Mouse (Mus musculus): Measurements from ENCODE around the gene Ccdc36. TPM values are rescaled to one million over a fixed set of nuclear protein-coding genes. Genes with fewer than 3 reads are reported as not detected.
A peak's percentile ranks its signal among the peaks of the same experiment; 100 is the strongest.

Ccdc36 gene
- polyA plus RNA-seq, 1 experiment from 2014 or later = 0.57 TPM

DNA sequence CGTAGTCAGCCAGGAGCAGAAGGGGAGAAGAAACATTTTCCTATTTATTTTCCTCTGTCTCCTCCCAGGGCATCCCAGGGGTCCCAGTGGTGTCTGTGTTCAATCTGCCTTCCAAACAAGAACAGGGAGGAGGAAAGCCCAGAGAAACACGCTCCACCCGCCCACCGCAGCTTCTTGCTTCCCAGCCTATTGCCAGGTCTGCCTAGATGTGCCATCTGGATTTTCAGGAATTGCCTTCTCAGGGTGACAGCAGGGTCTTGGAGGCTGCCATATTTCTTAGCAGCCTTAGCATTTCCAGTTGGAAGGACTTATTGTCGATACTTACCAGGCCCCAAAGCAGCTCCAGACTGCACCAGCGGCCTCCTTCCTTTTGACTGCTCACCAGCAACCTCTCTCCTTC is 10.9 kb upstream of the Ccdc36 start:
- Histone ChIP-seq H3K4me3 (no peak overlapping the region), H3K27me3 (ENCODE audit: poor library complexity, severe bottlenecking) (no peaks in the 10 kb centered on the region), H3K4me1 (peaks cover 6% of the 10 kb centered on the region; the same call in 1 of the 2 replicates), H3K9me3 (no peaks in the 10 kb centered on the region), H3K27ac (no peak overlapping the region), H3K36me3 (replicated peaks) (no peaks in the 10 kb centered on the region)
- no peak for DNase-seq (ENCODE audit: extremely low spot score, low spot score)
- 83% methylated on average over 6 of the region's 6 CpGs for WGBS

DNA sequence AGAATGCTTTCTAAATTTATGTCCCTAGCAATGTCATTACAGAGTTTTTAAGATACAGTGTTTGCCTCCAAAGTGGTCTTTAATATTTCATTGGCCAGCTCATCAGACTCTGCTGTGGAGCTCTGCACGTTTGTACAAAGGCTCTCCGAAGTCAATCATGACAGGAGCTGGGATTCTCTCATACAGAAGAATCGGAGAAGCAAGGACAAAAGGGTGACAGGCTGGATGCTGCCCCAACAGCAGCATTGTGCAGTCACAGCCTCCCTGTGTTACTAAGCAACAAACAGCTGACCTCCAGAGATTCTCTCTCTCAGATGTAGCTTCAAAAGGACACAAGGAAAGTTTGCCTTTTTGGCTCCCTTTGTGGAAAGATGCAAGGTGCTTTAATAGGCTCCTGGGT is 7.9 kb upstream of the Ccdc36 start, which contains the start of gene BC048562:
Gene BC048562 (plus strand): TSS at position 301 of the 400 bp plus-strand sequence.
- Histone ChIP-seq H3K27me3 (ENCODE audit: poor library complexity, severe bottlenecking) (no peaks in the 10 kb centered on the region), H3K9me3 (no peaks in the 10 kb centered on the region), H3K36me3 (replicated peaks) (no peaks in the 10 kb centered on the region), H3K4me1 (peaks cover 11% of the 10 kb centered on the region), H3K27ac (no peak within 1 kb of the TSS), H3K4me3 (no peak within 1 kb of the TSS)
- WGBS = 60% methylated on average over 3 of the region's 3 CpGs
- no peak for DNase-seq (ENCODE audit: extremely low spot score, low spot score)

GRCm38 (mm10) chr9:108431431-108432067 is 3.3 kb upstream of the Ccdc36 start:
- Histone ChIP-seq H3K27me3 (ENCODE audit: poor library complexity, severe bottlenecking) (no peaks in the 10 kb centered on the region), H3K4me1 (peaks cover 10% of the 10 kb centered on the region), H3K9me3 (no peaks in the 10 kb centered on the region), H3K27ac (peak overlapping the region; percentile 45; the same call in 1 of the 2 replicates), H3K36me3 (replicated peaks) (no peaks in the 10 kb centered on the region), H3K4me3 (peak overlapping the region; percentile 26)
- 54% methylated on average over 32 of the region's 32 CpGs for WGBS
- peak; percentile 42 for DNase-seq (ENCODE audit: extremely low spot score, low spot score)

GRCm38 (mm10) chr9:108412221-108412620 is 16.1 kb downstream of the Ccdc36 start:
- Histone ChIP-seq H3K36me3 (replicated peaks) (no peaks in the 10 kb centered on the region), H3K9me3 (no peaks in the 10 kb centered on the region), H3K4me3 (no peak overlapping the region), H3K4me1 (0 out of 2 replicates have a peak, but pooled peaks cover 3% of the 10 kb centered on the region), H3K27me3 (ENCODE audit: poor library complexity, severe bottlenecking) (no peaks in the 10 kb centered on the region), H3K27ac (no peak overlapping the region)
- no peak for DNase-seq (ENCODE audit: extremely low spot score, low spot score)
- 70% methylated on average over 1 of the region's 1 CpGs for WGBS

- no peaks in the 10 kb centered on the region for H3K36me3 ChIP-seq (replicated peaks)
- no peak overlapping the region for H3K27ac ChIP-seq
- H3K4me1 ChIP-seq = 0 out of 2 replicates have a peak, but pooled peaks cover 3% of the 10 kb centered on the region
- no peaks in the 10 kb centered on the region for H3K9me3 ChIP-seq
- H3K4me3 ChIP-seq = no peak overlapping the region
- 86% methylated on average over 9 of the region's 9 CpGs for WGBS
- no peaks in the 10 kb centered on the region for H3K27me3 ChIP-seq (ENCODE audit: poor library complexity, severe bottlenecking)
- DNase-seq (ENCODE audit: extremely low spot score, low spot score) = no peak
These were observed 16.8 kb downstream of the Ccdc36 start for GRCm38 (mm10) chr9:108411381-108411942.

GRCm38 (mm10) chr9:108409535-108409934 is 18.7 kb downstream of the Ccdc36 start:
- DNase-seq (ENCODE audit: extremely low spot score, low spot score) = no peak
- 0 out of 2 replicates have a peak, but pooled peaks cover 3% of the 10 kb centered on the region for H3K4me1 ChIP-seq
- no peak overlapping the region for H3K4me3 ChIP-seq
- H3K27me3 ChIP-seq (ENCODE audit: poor library complexity, severe bottlenecking) = no peaks in the 10 kb centered on the region
- no peak overlapping the region for H3K27ac ChIP-seq
- 88% methylated on average over 4 of the region's 4 CpGs for WGBS
- H3K36me3 ChIP-seq (replicated peaks) = no peaks in the 10 kb centered on the region
- H3K9me3 ChIP-seq = no peaks in the 10 kb centered on the region

DNA sequence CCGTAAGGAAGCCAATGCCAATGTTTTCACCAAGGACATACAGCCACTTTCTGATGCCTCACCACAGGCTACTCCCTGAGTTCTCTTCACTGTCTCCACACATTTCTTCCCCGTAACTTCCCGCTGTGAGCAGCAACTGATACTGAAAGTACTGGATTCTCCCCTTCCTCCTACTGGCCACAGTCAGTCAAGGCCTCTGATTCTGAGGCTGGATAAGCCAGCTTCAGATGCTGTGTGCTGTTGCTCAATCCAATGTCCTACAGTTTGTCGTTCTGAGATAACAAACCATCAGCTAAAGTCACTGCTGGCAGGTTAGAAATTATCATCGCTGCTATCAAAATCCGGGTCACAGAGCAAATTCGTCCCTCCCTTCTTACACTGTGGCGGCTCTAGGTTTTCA is 23.8 kb downstream of the Ccdc36 start:
- no peaks in the 10 kb centered on the region for H3K9me3 ChIP-seq
- H3K27me3 ChIP-seq (ENCODE audit: poor library complexity, severe bottlenecking) = no peaks in the 10 kb centered on the region
- peaks cover 9% of the 10 kb centered on the region for H3K4me1 ChIP-seq
- H3K27ac ChIP-seq = no peak overlapping the region
- no peak overlapping the region for H3K4me3 ChIP-seq
- WGBS = 85% methylated on average over 8 of the region's 8 CpGs
- no peak for DNase-seq (ENCODE audit: extremely low spot score, low spot score)
- no peaks in the 10 kb centered on the region for H3K36me3 ChIP-seq (replicated peaks)

- 92% methylated on average over 4 of the region's 4 CpGs for WGBS
- H3K4me3 ChIP-seq = no peak overlapping the region
- peaks cover 9% of the 10 kb centered on the region for H3K4me1 ChIP-seq
- no peaks in the 10 kb centered on the region for H3K36me3 ChIP-seq (replicated peaks)
- no peaks in the 10 kb centered on the region for H3K9me3 ChIP-seq
- no peak for DNase-seq (ENCODE audit: extremely low spot score, low spot score)
- no peaks in the 10 kb centered on the region for H3K27me3 ChIP-seq (ENCODE audit: poor library complexity, severe bottlenecking)
- no peak overlapping the region for H3K27ac ChIP-seq
These were observed 25.2 kb downstream of the Ccdc36 start for GRCm38 (mm10) chr9:108403081-108403480.

DNA sequence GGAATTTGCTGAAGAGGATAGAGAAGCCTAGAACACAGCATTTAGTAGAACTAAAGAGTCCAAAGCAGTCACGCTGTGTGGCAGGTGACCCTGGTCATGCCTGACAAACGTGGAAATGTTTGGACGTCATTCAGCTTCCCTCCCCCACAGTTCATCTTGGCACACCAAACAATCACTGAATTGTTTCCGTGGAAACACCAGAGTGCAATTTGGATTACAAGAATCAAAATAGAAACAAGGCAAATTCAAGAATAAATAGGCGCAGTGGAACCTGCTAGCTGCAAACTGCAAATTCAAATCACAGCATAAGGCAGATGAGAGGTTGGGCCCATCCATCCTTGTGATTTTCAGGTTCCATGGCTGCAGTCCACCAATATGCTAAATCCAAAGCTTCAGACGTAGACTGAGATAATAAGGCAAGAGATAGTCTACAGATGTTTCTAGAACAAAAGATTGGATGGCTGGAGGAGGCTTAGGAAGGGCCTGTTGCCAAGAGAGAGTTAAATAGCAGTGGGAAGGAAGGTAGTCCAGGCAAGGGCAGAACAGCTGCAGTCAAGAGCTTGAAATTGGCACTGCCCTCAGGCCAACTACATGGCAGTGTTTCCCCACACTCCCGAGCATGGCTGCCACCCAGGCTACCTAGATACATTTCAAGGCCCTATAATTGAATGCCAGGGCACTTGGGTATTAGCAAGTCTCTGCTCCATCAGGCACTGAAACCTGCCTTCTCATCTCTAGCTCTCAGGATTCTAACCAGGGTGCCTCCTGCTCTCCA is 26.9 kb downstream of the Ccdc36 start:
- Histone ChIP-seq H3K4me3 (no peak overlapping the region), H3K27ac (no peak overlapping the region)

GRCm38 (mm10) chr9:108398324-108398723 is 30.0 kb downstream of the Ccdc36 start:
- H3K27ac ChIP-seq = no peak overlapping the region
- H3K36me3 ChIP-seq (replicated peaks) = peaks cover 12% of the 10 kb centered on the region
- H3K4me3 ChIP-seq = no peak overlapping the region
- DNase-seq (ENCODE audit: extremely low spot score, low spot score) = no peak
- no peaks in the 10 kb centered on the region for H3K9me3 ChIP-seq
- H3K27me3 ChIP-seq (ENCODE audit: poor library complexity, severe bottlenecking) = no peaks in the 10 kb centered on the region
- WGBS = 95% methylated on average over 3 of the region's 3 CpGs
- peaks cover 9% of the 10 kb centered on the region for H3K4me1 ChIP-seq

More for the DNA sequence above, 26.9 kb downstream of the Ccdc36 start:
- Histone ChIP-seq H3K9me3 (no peaks in the 10 kb centered on the region), H3K4me1 (peaks cover 9% of the 10 kb centered on the region), H3K27me3 (ENCODE audit: poor library complexity, severe bottlenecking) (no peaks in the 10 kb centered on the region), H3K36me3 (replicated peaks) (no peaks in the 10 kb centered on the region)
- WGBS = 75% methylated on average over 7 of the region's 7 CpGs
- no peak for DNase-seq (ENCODE audit: extremely low spot score, low spot score)

GRCm38 (mm10) chr9:108395427-108395826 is 32.9 kb downstream of the Ccdc36 start:
- Histone ChIP-seq H3K27ac (no peak overlapping the region), H3K36me3 (replicated peaks) (peaks cover 41% of the 10 kb centered on the region), H3K4me3 (no peak overlapping the region), H3K4me1 (peaks cover 7% of the 10 kb centered on the region), H3K9me3 (no peaks in the 10 kb centered on the region), H3K27me3 (ENCODE audit: poor library complexity, severe bottlenecking) (no peaks in the 10 kb centered on the region)
- WGBS = 86% methylated on average over 1 of the region's 1 CpGs
- DNase-seq (ENCODE audit: extremely low spot score, low spot score) = no peak

- H3K27ac ChIP-seq = no peak overlapping the region
- H3K27me3 ChIP-seq (ENCODE audit: poor library complexity, severe bottlenecking) = no peaks in the 10 kb centered on the region
- H3K9me3 ChIP-seq = no peaks in the 10 kb centered on the region
- WGBS = 93% methylated on average over 6 of the region's 6 CpGs
- no peak overlapping the region for H3K4me3 ChIP-seq
- peaks cover 51% of the 10 kb centered on the region for H3K36me3 ChIP-seq (replicated peaks)
- DNase-seq (ENCODE audit: extremely low spot score, low spot score) = no peak
- peaks cover 7% of the 10 kb centered on the region for H3K4me1 ChIP-seq
These were observed 34.1 kb downstream of the Ccdc36 start for GRCm38 (mm10) chr9:108394191-108394590.

GRCm38 (mm10) chr9:108392676-108393075 is 35.6 kb downstream of the Ccdc36 start, which contains the start of gene 1700102P08Rik:
Gene 1700102P08Rik, plus strand, starts transcription at chr9:108392805.
- H3K27me3 ChIP-seq (ENCODE audit: poor library complexity, severe bottlenecking) = no peaks in the 10 kb centered on the region
- DNase-seq (ENCODE audit: extremely low spot score, low spot score) = no peak
- H3K4me1 ChIP-seq = peaks cover 7% of the 10 kb centered on the region
- H3K4me3 ChIP-seq = no peak within 1 kb of the TSS
- WGBS = 41% methylated on average over 18 of the region's 18 CpGs
- H3K27ac ChIP-seq = peak within 1 kb of the TSS; percentile 77
- H3K36me3 ChIP-seq (replicated peaks) = peaks cover 66% of the 10 kb centered on the region
- no peaks in the 10 kb centered on the region for H3K9me3 ChIP-seq
